Mouse (Mus musculus) gastrocnemius, postnatal 4 days (tissue): Measurements from ENCODE around the gene Plppr3. TPM values are rescaled to one million over a fixed set of nuclear protein-coding genes. Genes with fewer than 3 reads are reported as not detected.

Experiments used
- DNase-seq, 2 experiments: peaks; one replicate each; pipeline ENCODE4 v3.0.0; 2021 to 2022; ENCODE audit warnings: low spot score in 2 of 2, mixed read lengths in 2 of 2
- long read RNA-seq, 2 experiments: library from polyadenylated mRNA; stranded (forward); transcript quantifications; one replicate each; pipeline ENCODE4 v2.0.0; 2021
- total RNA-seq, 2 experiments: library from RNA; stranded (reverse); gene quantifications; 2 replicates each; pipeline ENCODE4 v1.2.3; 2021

Gene Plppr3
- total RNA-seq = 1 to 10 TPM; 1.2 to 1.3 TPM
- long read RNA-seq, experiment 1, partial matches to known transcripts = 0 of 2 reads
- long read RNA-seq, experiment 1, other reads (novel, unspliced or antisense) = 2 of 2 reads
- long read RNA-seq, experiment 2, partial matches to known transcripts = 0 of 3 reads
- long read RNA-seq, experiment 2, other reads (novel, unspliced or antisense) = 0 of 3 reads

GRCm38 (mm10) chr10:79874290-79874862, at the start of gene Plppr3, which contains the start of gene Prtn3:
Gene Plppr3, minus strand, starts transcription at chr10:79874634.
Gene Prtn3, plus strand, starts transcription at chr10:79874476.
- DNase-seq = no peak

GRCm38 (mm10) chr10:79921572-79921971, 47.1 kb upstream of the Plppr3 start:
- DNase-seq = no peak

GRCm38 (mm10) chr10:79920958-79921535, 46.6 kb upstream of the Plppr3 start, which contains the start of gene R3hdm4:
Gene R3hdm4, minus strand, starts transcription at chr10:79921208.
- no peak for DNase-seq

GRCm38 (mm10) chr10:79920056-79920890, 45.8 kb upstream of the Plppr3 start:
- DNase-seq = no peak

- no peak for DNase-seq
Observed at GRCm38 (mm10) chr10:79919251-79919849, 44.9 kb upstream of the Plppr3 start.

GRCm38 (mm10) chr10:79918231-79919078, 44.0 kb upstream of the Plppr3 start:
- DNase-seq = no peak

GRCm38 (mm10) chr10:79917532-79918100, 43.2 kb upstream of the Plppr3 start:
- DNase-seq = no peak

- DNase-seq = peak; percentile 83 to 89
Observed at GRCm38 (mm10) chr10:79916808-79917531, 42.5 kb upstream of the Plppr3 start, which contains the start of gene Kiss1r. Gene Kiss1r, plus strand, starts transcription at chr10:79916971.

GRCm38 (mm10) chr10:79916081-79916480, 41.6 kb upstream of the Plppr3 start:
- DNase-seq = no peak

- no peak for DNase-seq
Observed at GRCm38 (mm10) chr10:79914948-79915596, 40.6 kb upstream of the Plppr3 start.

- DNase-seq = no peak
Observed at GRCm38 (mm10) chr10:79914131-79914947, 39.9 kb upstream of the Plppr3 start.

GRCm38 (mm10) chr10:79912412-79912811, 38.0 kb upstream of the Plppr3 start:
- DNase-seq = no peak

- DNase-seq = no peak
Observed at GRCm38 (mm10) chr10:79910556-79910955, 36.1 kb upstream of the Plppr3 start, which contains the start of gene Gm26602. Gene Gm26602, plus strand, starts transcription at chr10:79910856.

- no peak for DNase-seq
Observed at GRCm38 (mm10) chr10:79909092-79909922, 34.9 kb upstream of the Plppr3 start.

GRCm38 (mm10) chr10:79908167-79909091, 34.0 kb upstream of the Plppr3 start, which contains the start of gene Med16:
Gene Med16, minus strand, starts transcription at chr10:79908923.
- DNase-seq = peak; percentile 90 to 95

- no peak for DNase-seq
Observed at GRCm38 (mm10) chr10:79907415-79907814, 33.0 kb upstream of the Plppr3 start.
